Mouse (Mus musculus) cerebellum, adult 2 months (tissue): ENCODE measurements at regions not wholly inside any gene's neighbourhood (a gene's known extent, or its start where the extent isn't known, plus 50 kb on each side); places are given as distances from the start of the nearest gene placed in this dataset.

Experiments
- CTCF ChIP-seq: fragments of 200-500 bp; IDR thresholded peaks from 2 replicates; pipeline ENCODE4 v1.5.1; 2011; ENCODE audit warnings: low read depth, mild to moderate bottlenecking, control low read depth, low read length, moderate library complexity, borderline replicate concordance; ENCODE audit not compliant: insufficient read depth
- POLR2A ChIP-seq: fragments of 200-500 bp; IDR thresholded peaks from 2 replicates; pipeline ENCODE4 v1.6.1; 2011; ENCODE audit warnings: low read length, control low read depth, borderline replicate concordance; ENCODE audit not compliant: insufficient read depth

GRCm38 (mm10) chr8:8050778-8051177 lies 610.3 kb downstream of the Efnb2 start:
- no peak for TF ChIP-seq CTCF
- no peak for TF ChIP-seq POLR2A
